Comparison of ENCODE assay signal across 31 mouse cellular contexts in genomic region chr4:141423691-141424431, GRCm38 (mm10). TPM values are rescaled to one million over a fixed set of nuclear protein-coding genes. Genes with fewer than 3 reads are reported as not detected.
DNase-seq lines count a peak whose midpoint lies in the region.
"Had no signal": no experiment of that assay in that cellular context is flagged by ENCODE, and none has a peak within 500 bp of the region (broad histone marks: within the 10 kb centered on the region; RNA-seq: fewer than 3 reads in every experiment).

No protein-coding gene starts in this region.

- DNase-seq in heart, adult 11 months: peak; percentile 94
- DNase-seq in heart, postnatal 36 days: no peak
- peak; percentile 16 for DNase-seq in kidney, postnatal 10 days
- DNase-seq in kidney, adult 11 months: no peak
- peak; percentile 39 for DNase-seq in heart, postnatal 4 days
- DNase-seq in frontal cortex, adult 2 months (ENCODE audit: extremely low spot score in 1 of 2, low spot score in 1 of 2): no peak
- no peak for DNase-seq in testis, postnatal 10 days (ENCODE audit: low spot score)
- DNase-seq: adrenal gland, postnatal 14 days; cerebellum, adult 8-10 months; cerebellum, postnatal 36 days; embryo, embryonic 11 days; gastrocnemius, postnatal 14 days; kidney, adult 8-10 months; kidney, postnatal 14 days; liver, embryonic 13.5 days; lung, adult 2 months; midbrain, embryonic 14.5 days; retina, postnatal 1 day; right cerebral cortex, postnatal 4 days; thymus, adult 18-20 months; thymus, postnatal 36 days had no signal

- intact Hi-C loops in heart, postnatal 36 days (cut with DNase I): no loop called here

RNA-seq across cellular contexts. Expression of gene Hspb7, which starts 3.3 kb away (rescaled TPM):
- 1,000 to 10,000 TPM; 1,173 to 1,191 TPM for total RNA-seq in heart, postnatal 36 days (2021)
- 100 to 1,000 TPM; 865 to 923 TPM for total RNA-seq in heart, postnatal 4 days (2021)
- 0.32 and 0.40 TPM in 2 replicates for polyA plus RNA-seq in frontal cortex, adult 2 months (2012; rRNA removed)
- total RNA-seq: layer of hippocampus, adult 18-20 months; megakaryocyte-erythroid progenitor cell, adult 5-6 weeks had no signal
- polyA plus RNA-seq: embryonic facial prominence, embryonic 13.5 days; forebrain, embryonic 13.5 days; midbrain, embryonic 14.5 days; neural tube, embryonic 12.5 days had no signal

RNA-seq across cellular contexts. Expression of gene Clcnkb, which starts 8.0 kb away (rescaled TPM):
- total RNA-seq in heart, postnatal 36 days (2021): 1 to 10 TPM in 1 of 2 experiments, under 1 TPM in 1; 0.38 to 1.0 TPM
- total RNA-seq in heart, postnatal 4 days (2021): 1 to 10 TPM in 1 of 2 experiments, under 1 TPM in 1; 0.61 to 1.3 TPM
- polyA plus RNA-seq in frontal cortex, adult 2 months (2012; rRNA removed): 0.50 and 0.69 TPM in 2 replicates
- total RNA-seq: adrenal gland, postnatal 14 days; layer of hippocampus, adult 18-20 months; left cerebral cortex, postnatal 25 days; megakaryocyte-erythroid progenitor cell, adult 5-6 weeks had no signal
- polyA plus RNA-seq: embryonic facial prominence, embryonic 13.5 days; forebrain, embryonic 13.5 days; hindbrain, embryonic 13.5 days; limb, embryonic 13.5 days; liver, embryonic 13.5 days; lung, adult 2 months; midbrain, embryonic 14.5 days; neural tube, embryonic 12.5 days; stomach, embryonic 14.5 days had no signal

RNA-seq across cellular contexts. Expression of gene Srarp, which starts 12.0 kb away (rescaled TPM):
- 1 to 10 TPM in 1 of 2 experiments, under 1 TPM in 1; 0.67 to 1.6 TPM for total RNA-seq in heart, postnatal 36 days (2021)
- not detected for total RNA-seq in heart, postnatal 4 days (2021)
- 11.9 and 13.2 TPM in 2 replicates for polyA plus RNA-seq in frontal cortex, adult 2 months (2012; rRNA removed)
- total RNA-seq: adrenal gland, postnatal 14 days; gastrocnemius, postnatal 14 days; megakaryocyte-erythroid progenitor cell, adult 5-6 weeks had no signal
- polyA plus RNA-seq: embryonic facial prominence, embryonic 13.5 days; forebrain, embryonic 13.5 days; hindbrain, embryonic 13.5 days; limb, embryonic 13.5 days; liver, embryonic 13.5 days; neural tube, embryonic 12.5 days; stomach, embryonic 14.5 days had no signal

RNA-seq across cellular contexts. Expression of gene Zbtb17, which starts 20.6 kb away (rescaled TPM):
- 10 to 100 TPM; 21.3 to 24.7 TPM for total RNA-seq in heart, postnatal 36 days (2021)
- 10 to 100 TPM; 19.2 to 21.7 TPM for total RNA-seq in heart, postnatal 4 days (2021)
- polyA plus RNA-seq in frontal cortex, adult 2 months (2012; rRNA removed): 42.7 and 49.1 TPM in 2 replicates

RNA-seq across cellular contexts. Expression of gene Clcnka, which starts 25.3 kb away (rescaled TPM):
- not detected for total RNA-seq in heart, postnatal 36 days (2021)
- not detected for total RNA-seq in heart, postnatal 4 days (2021)
- 0.08 and 0.11 TPM in 2 replicates for polyA plus RNA-seq in frontal cortex, adult 2 months (2012; rRNA removed)
- total RNA-seq: adrenal gland, postnatal 14 days; heart, adult 18-20 months; layer of hippocampus, adult 18-20 months; left cerebral cortex, postnatal 25 days; megakaryocyte-erythroid progenitor cell, adult 5-6 weeks had no signal
- polyA plus RNA-seq: liver, embryonic 13.5 days; lung, adult 2 months; neural tube, embryonic 12.5 days had no signal

Comparison
In these comparisons a context has a peak if more than half of its experiments do, and no peak if none do; other contexts are left out.
1. DNase-seq: peak in heart, adult 11 months (single experiment), kidney, postnatal 10 days (single experiment) and heart, postnatal 4 days (single experiment); none in heart, postnatal 36 days (0 of 2), kidney, adult 11 months (single experiment), frontal cortex, adult 2 months (0 of 2) and testis, postnatal 10 days (single experiment).